Mouse (Mus musculus): ENCODE measurements around the gene Dsp. TPM values are rescaled to one million over a fixed set of nuclear protein-coding genes. Genes with fewer than 3 reads are reported as not detected.

The Dsp gene
- total RNA-seq, 2 experiments from 2014 or later: not detected

- no peak for ATAC-seq (replicated peaks; ENCODE audit: low FRiP score, low TSS enrichment, poor library complexity, severe bottlenecking)
Measured at GRCm38 (mm10) chr13:38164932-38165331, 13.8 kb downstream of the Dsp start.

DNA sequence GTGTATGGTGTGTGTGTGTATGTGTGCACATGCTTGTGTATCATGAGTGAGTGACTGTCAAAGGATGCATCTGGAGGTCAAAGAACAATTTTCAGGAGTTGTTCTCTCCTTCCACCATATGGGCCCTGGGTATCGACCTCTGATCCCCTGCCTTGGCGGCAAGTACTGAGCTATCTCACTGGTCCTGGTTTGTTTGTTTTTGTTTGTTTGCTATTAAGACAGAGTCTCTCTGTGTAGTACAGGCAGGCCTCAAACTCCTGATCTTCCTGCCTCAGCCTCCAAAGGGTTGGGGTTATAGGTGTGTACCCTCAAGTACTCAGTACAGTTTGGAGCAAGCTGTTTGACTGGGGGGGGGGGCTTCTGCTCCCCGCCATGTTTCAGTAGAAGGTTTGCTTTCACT is 16.0 kb downstream of the Dsp start:
- ATAC-seq (replicated peaks; ENCODE audit: low FRiP score, low TSS enrichment, poor library complexity, severe bottlenecking): no peak

DNA sequence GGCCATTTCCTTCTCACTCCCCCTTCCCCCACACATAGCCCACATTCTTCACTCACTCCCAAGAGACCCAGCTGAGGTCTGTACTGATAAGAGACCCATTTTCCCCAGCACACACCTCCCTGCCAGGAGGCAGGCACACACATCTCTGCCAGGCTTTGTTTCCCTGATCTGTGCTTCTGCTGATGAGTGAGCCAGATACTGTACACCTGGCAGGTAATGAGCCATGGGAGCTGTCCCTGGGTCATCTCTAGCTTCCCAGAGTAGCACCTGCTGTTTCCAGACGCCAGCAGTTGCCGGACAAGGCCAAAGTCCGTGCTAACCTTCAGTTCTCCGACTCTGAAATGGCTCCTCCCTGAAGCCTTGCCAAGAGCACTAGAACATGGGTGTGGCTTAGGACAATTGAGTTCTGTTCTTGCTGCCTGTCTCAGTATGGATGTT is 19.6 kb downstream of the Dsp start:
- no peak for ATAC-seq (replicated peaks; ENCODE audit: low FRiP score, low TSS enrichment, poor library complexity, severe bottlenecking)

GRCm38 (mm10) chr13:38193406-38193805 is 42.3 kb downstream of the Dsp start:
- ATAC-seq (replicated peaks; ENCODE audit: low FRiP score, low TSS enrichment, poor library complexity, severe bottlenecking): no peak

DNA sequence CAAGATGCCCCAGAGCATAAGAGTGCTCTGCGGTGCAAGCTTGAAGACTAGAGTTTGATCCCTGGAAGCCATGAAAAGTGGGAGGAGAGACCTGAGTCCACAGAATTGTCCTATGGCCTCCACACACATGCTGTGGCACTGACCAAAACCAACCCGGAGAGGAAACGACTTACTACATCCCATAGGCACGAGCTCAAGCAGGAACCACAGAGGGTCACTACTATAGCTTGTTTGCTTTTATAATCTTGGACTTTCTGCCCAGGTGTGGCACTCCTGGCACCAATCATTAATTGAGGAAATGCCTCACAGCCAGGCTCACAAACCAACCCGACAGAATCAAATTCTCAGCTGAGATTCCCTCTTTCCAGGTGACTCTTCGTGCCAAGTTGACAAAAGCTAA is 50.3 kb downstream of the Dsp start:
- no peak for ATAC-seq (replicated peaks; ENCODE audit: low FRiP score, low TSS enrichment, poor library complexity, severe bottlenecking)

DNA sequence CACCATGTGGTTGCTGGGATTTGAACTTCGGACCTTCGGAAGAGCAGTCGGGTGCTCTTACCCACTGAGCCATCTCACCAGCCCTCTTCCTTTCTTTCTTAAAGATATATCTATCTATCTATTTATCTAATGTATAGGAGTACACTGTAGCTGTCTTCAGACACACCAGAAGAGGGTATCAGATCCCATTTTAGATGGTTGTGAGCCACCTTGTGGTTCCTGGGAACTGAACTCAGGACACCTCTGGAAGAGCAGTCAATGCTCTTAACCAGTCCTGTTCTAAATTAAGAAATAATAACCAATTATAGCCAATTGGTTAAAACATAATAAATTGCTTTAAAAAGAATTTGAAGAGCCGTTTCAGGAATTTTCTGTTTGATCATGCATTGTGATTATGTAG is 53.1 kb downstream of the Dsp start:
- no peak for ATAC-seq (replicated peaks; ENCODE audit: low FRiP score, low TSS enrichment, poor library complexity, severe bottlenecking)

GRCm38 (mm10) chr13:38204702-38205482 is 53.8 kb downstream of the Dsp start, which contains the start of gene Snrnp48:
Snrnp48 (plus strand) TSS chr13:38204938.
- ATAC-seq (replicated peaks; ENCODE audit: low FRiP score, low TSS enrichment, poor library complexity, severe bottlenecking): peak; percentile 100

- ATAC-seq (replicated peaks; ENCODE audit: low FRiP score, low TSS enrichment, poor library complexity, severe bottlenecking): peak; percentile 74
Measured at GRCm38 (mm10) chr13:38211122-38211521, 60.0 kb downstream of the Dsp start.

DNA sequence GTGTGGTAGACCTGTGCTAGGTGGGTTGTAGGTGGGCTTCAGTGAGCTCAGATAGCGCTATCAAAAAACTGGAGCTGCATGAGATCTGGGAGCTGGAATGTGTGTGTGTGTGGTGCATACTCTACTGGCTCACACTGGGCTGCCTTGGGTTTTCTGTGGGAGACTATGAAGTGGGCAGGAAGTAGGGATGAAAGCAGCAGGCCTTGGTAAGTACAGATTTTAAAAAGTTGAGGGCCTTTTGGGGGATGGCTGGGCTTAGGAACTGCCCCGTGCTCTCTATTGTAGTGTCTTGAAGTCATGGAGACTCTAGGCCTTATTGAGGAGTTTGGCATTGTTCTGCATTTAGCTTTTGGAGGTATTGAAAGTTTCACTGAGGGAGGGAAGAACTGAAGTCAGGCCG is 67.6 kb downstream of the Dsp start:
- ATAC-seq (replicated peaks; ENCODE audit: low FRiP score, low TSS enrichment, poor library complexity, severe bottlenecking): no peak

GRCm38 (mm10) chr13:38220331-38220730 is 69.2 kb downstream of the Dsp start:
- ATAC-seq (replicated peaks; ENCODE audit: low FRiP score, low TSS enrichment, poor library complexity, severe bottlenecking): no peak

GRCm38 (mm10) chr13:38230177-38230821 is 79.2 kb downstream of the Dsp start:
- ATAC-seq (replicated peaks; ENCODE audit: low FRiP score, low TSS enrichment, poor library complexity, severe bottlenecking): no peak

DNA sequence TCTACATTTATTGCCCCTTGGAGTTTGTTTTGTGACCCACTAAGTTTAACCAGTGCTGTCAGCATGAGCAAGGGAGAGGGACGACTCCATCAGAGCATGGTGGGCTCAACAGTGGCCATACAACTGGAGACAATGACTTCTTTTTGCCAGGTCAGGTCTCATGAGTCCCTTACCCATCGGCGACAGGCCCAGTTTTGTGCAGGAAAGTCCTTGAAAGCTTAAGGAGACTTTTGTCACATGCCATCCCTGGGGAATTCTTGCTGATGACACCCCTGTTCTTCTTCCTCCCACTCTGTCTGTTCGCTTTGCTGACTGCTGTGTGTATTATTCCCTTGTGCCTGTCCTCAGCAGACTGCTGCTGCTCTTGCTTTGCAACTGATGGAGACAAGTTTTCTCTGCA is 81.3 kb downstream of the Dsp start:
- no peak for ATAC-seq (replicated peaks; ENCODE audit: low FRiP score, low TSS enrichment, poor library complexity, severe bottlenecking)

DNA sequence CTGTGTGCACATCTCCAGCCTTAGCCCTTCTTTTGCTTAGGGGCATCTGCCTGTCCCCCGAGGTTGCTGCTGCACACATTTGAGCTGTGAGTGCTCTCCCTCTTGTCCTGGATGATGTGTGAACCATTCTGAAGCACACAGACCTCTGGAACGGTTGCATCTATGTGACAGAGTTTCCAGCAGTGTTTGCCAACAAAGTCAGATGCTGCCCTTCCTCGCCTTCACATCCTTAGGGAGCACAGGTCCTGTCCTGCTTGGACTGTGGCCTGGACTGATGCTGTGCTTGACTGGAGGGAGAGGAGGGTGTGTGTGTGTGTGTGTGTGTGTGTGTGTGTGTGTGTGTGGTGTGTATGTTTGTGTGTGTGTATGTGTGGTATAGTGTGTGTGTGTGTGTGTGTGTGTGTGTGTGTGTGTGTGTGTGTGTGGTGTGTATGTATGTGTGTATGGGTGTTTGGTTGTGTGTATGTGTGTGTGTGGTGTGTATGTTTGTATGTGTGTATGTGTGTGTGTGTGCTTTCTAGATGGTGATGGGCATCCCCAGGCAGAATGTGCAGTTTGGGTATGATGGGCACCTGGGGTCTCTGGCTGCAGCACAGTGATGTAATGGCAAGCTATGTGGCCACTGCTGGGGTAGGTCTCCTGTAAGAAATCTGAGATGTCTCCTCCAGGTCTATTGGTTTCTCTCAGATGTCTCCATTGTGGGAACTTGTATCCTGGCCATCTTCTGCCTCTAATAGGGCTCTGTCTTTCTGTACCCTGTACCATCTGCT is 81.9 kb downstream of the Dsp start:
- no peak for ATAC-seq (replicated peaks; ENCODE audit: low FRiP score, low TSS enrichment, poor library complexity, severe bottlenecking)

DNA sequence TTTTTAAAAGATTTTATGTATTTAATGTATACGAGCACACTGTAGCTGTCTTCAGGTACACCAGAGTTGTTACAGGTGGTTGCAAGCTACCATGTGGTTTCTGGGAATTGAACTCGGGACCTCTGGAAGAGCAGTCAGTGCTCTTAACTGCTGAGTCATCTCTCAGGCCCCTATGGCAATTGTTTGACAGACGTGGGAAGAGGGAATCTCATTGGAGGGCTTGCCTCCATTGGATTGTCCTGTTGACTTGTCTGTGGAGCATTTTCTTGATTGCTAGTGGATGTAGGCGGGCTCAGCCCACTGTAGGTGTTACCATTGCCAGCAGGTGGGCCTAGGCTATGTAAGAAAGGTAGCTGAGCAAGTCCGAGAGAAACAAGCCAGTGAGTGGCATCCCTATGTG is 83.6 kb downstream of the Dsp start:
- ATAC-seq (replicated peaks; ENCODE audit: low FRiP score, low TSS enrichment, poor library complexity, severe bottlenecking): no peak

GRCm38 (mm10) chr13:38235370-38235769 is 84.3 kb downstream of the Dsp start:
- ATAC-seq (replicated peaks; ENCODE audit: low FRiP score, low TSS enrichment, poor library complexity, severe bottlenecking): peak; percentile 57; the same call in 1 of the 2 replicates

DNA sequence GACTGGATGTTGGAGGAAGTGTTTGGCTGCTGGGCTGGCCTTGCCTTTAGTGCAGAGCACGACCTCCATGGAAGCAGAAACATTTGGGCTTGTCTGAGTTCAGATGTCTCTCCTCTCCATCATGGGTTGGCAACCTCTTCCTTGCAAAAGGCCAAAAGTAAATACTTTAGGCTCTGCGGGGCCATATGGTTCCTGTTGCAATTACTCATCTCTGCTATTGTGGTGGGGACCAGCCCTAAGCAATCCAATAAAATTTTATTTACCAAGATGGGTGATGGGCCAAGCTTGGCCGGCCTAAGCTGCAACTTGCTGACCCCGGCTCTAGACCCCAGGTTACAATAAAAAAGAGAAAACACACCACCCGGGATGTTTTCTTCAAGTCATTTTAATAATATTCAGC is 97.1 kb downstream of the Dsp start:
- ATAC-seq (replicated peaks; ENCODE audit: low FRiP score, low TSS enrichment, poor library complexity, severe bottlenecking): no peak
